Mouse (Mus musculus): ENCODE results near the gene Ncoa7.

- TF ChIP-seq EP300 (IDR thresholded peaks at IDR 0.05; ENCODE audit: insufficient read depth, low read depth, low read length): no peak
- no peak for TF ChIP-seq CTCF (IDR thresholded peaks at IDR 0.05)
- no peak for TF ChIP-seq POLR2A (IDR thresholded peaks at IDR 0.05; ENCODE audit: insufficient read depth, low read depth, low read length)
Measured at GRCm38 (mm10) chr10:30842228-30842627, 39.1 kb upstream of the Ncoa7 start.

Measured in heart, adult 2 months (tissue).